Mouse (Mus musculus): ENCODE data around the gene Ctxn2.
"Not testable (repeated sequence)": the region's sequence is repeated elsewhere in the genome, so short reads cannot be mapped to it uniquely, and the experiment has no call there.

The Ctxn2 gene

DNA sequence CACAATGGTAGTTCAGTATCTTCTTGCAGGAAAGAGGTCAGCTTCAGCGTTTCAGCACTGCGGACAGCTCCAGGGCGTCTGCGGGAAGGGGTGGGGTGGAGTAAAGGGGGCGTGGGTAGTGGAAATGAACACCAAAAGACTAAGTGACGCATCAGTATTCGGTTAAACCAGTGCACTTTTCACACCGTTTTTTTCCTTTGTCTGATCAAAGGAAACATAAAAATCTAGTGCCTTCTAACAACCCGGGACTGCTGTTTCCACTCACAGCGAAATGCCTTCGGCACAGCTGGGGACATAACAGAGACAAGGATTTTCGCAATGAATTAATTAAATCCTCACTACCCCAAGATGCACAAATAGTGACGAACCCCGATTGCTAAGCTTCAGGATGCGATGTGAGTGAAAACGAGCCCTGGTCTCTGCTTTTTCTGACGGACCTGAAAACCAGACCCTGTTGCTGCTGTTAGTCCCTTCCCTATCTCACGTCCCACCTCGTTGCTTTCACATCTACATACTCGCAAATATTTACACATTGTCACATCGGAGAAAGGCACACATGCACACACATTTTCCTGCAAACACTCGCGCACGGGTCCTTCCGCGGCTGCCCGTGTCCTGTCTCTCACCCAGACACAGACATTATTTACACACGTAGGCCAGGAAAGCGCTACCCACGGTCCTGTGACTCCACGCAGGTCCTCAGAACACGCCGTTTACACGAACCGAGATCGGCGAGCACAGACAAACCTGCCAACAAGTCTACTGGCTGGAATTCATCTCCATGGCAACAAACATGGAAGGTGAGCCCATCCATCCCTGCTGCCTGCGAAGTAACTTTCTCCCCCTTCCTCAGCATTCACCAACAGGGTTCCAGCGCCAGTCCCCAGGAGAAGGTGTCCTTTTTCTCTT, at the start of gene Ctxn2:
TSS of gene Ctxn2 (plus strand) at position 790 of the 909 bp plus-strand sequence.
- peak; percentile 84 for DNase-seq (ENCODE audit: low spot score)

DNA sequence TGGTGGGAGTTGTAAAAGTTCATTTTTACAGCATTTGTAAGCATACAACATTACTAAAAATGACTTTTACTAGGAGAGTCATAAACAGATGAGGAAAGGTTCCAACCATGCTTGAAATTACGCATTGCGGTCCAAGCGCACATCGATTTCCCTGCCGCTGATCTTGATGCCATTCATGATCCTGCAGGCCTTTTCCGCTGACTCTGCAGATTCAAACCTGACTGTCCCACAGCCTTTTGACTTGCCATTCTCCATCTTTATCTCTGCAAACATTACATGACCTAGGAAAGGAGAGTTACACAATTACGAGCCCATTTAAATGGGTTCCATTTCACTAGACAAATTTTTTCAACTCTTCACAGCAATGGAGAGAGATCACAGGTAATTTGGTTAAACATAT, 47.7 kb upstream of the Ctxn2 start:
- DNase-seq (ENCODE audit: low spot score) = no peak

DNA sequence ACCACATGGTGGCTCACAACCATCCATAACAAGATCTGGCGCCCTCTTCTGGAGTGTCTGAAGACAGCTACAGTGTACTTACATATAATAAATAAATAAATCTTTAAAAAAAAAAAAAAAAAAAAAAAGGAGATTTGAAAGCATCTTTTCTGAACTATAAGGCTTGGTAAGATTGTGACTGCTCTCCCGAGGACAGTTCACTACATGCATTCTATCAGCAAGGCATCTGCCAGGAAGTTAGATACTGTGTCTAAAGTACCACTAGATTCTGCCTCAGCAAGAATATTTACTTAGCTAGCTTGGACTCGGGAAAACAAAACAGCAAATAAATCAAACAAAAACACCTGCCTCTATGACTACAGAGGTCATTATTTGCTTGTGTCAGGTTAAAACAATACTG, 44.4 kb upstream of the Ctxn2 start:
- not testable (repeated sequence) for DNase-seq (ENCODE audit: low spot score)

DNA sequence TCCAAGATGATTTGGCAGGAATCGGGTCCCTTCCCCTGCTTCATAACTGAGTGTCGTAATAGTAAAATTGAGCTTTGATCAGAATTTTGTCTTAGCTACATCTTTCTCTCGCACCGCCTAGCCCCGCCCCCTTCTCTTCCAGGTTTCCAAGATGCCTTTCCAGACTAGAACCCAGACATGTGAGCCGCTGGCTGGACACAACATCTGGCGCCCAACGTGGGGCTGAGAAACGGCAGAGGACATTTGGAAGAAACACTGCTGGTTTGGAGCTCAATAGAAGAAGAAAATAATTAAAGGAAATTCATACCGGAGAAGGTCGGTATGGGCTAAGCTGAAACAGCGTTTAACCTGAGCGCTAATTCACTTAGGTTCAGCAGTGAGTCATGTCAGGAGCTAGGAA, 32.0 kb upstream of the Ctxn2 start:
- DNase-seq (ENCODE audit: low spot score) = not testable (repeated sequence)

DNA sequence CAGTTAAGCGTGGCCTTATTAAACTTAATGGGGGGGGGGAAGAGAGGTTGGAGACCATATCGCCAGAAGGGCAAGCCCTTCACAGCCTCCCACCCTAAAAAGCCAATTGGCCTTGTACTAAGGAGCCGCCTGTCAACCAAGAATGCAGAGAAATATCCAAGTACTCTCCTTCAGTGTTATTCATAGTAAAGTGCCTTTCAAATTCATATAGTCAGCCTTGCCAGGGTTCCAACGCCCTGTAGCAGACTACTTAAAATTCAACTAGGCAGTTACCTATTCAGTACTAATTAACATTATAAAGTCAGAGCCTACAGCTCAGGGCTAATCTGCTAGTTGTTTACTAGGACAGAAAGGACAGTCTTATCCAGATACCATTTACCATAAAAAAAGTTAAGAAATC, 30.0 kb upstream of the Ctxn2 start:
- DNase-seq (ENCODE audit: low spot score) = not testable (repeated sequence)

DNA sequence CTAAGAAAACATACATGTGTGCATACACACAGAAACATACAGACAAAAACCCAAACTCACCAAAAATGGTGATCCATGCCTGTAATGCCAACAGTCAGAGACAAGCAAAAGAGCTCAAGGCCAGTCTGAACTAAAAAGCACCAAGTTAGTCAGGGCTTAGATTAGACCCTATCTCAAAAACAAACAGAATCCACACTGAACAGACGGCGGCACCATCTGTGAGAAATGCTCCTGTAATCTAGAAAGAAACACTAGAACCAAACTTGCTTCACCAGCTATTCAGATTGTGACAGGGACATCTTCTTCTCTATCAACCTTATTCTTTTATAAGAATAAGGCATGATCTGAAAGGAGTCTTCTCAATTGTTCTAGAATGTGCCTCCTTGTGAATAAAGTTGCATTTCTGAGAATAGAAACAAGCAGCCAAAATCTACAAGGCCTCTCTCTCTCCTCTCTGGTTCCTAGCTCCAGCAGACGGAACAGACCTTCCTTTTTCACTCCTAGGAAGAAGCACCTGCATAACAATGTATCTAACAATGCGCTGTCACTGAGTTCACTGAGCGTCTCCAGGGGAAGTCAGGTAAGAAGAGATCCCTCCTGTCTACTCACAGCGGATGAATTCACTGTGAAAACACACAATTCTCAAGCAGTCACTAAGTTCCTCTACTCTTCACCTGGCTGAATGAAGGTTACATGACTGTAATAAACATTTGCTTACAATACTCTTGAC, 16.9 kb upstream of the Ctxn2 start:
- DNase-seq (ENCODE audit: low spot score) = no peak

DNA sequence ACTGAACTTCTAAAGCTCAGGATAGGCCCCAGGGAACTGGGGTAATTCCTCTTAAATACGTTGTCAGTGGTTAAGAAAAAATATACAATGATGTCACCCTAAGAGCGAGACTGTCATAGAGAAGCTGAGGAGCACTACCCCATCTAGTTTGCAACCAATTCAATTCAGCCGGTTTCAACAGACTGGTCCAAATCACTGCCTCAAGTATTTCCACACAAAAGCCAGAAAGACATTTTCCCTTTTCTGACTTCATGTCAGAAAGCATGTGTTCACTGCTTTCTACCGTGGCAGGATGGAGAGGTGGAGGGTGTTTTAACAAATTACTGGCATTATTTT, 14.2 kb upstream of the Ctxn2 start:
- DNase-seq (ENCODE audit: low spot score) = no peak

DNA sequence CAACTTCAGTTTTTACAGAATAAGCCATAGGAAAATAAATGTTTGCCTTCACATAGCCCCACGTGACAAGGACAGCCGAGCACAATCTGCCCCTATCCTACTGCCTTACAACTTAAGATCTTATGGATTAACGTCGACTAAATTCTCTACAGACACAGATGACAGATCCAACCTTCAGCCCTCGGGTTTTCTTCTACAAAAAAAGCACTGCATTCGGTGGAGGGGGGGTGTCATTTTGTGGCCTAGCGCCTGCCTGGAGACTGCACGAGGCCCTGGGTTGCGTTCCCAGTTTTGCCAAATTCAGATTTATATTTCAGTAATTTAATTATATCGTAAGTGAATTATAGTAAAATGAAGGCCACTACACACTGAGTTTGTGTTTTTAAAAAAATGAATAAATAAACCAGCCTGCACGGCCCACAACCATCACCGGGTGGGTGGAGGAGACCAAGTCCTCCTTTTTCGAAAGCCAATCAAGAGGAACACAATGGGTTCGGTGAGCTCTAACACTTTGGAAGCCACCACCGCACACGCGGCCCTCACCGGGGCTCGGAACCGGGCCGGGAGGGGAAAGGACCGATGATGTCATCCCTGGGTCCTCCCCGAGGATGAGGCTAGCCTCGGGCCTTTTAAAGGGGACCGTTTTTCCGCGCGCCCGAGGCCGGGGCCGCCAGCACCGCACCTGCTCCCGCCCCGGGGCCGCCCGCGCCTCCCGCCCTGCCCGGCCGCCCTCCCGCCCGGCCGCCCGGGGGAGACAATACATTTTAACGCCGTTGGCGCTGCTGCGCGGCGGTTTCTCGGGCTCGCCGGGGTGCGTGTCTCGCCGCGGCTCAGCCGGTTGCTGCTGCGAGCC, 13.6 kb upstream of the Ctxn2 start:
- DNase-seq (ENCODE audit: low spot score) = peak; percentile 53

DNA sequence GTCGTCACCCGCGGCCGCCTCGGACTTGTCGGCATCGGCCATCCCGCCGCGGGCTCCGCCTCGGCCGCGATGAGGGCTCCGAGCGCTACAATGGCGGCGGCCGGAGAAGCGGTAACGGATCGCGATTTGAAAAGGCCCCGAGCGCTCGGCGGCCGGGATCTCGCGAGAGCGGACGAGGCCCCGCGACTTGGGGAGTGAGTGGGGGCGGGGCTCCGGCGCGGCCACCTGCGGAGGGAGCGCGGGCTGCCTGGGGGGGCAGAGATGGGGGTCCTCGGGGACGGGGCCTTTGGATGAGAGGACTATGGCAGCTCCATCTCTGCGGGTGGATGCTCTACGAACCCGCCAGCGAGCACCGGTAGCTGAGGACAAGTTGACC, 13.0 kb upstream of the Ctxn2 start, which contains the start of gene Myef2:
TSS of gene Myef2 (minus strand) at position 185 of the 376 bp plus-strand sequence.
- peak; percentile 85 for DNase-seq (ENCODE audit: low spot score)

DNA sequence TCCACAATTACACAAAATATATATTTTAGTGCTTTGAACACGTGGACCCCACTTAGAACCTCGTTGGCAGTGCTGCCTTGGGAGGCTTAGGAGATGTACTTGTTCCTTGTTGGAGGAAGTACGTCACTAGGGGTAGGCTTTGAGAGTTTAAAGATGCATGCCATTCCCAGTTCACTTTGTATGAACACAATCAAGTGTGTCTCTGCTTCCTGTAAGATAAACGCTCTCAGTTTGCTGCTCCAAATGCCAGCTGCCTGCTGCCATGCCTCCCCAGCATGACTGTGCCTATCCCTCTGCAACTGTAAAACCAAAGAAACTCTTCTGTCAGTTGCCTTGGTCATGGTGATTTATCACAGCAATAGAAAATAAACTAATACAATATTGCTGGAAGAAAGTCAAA, 10.7 kb upstream of the Ctxn2 start:
- DNase-seq (ENCODE audit: low spot score) = no peak

DNA sequence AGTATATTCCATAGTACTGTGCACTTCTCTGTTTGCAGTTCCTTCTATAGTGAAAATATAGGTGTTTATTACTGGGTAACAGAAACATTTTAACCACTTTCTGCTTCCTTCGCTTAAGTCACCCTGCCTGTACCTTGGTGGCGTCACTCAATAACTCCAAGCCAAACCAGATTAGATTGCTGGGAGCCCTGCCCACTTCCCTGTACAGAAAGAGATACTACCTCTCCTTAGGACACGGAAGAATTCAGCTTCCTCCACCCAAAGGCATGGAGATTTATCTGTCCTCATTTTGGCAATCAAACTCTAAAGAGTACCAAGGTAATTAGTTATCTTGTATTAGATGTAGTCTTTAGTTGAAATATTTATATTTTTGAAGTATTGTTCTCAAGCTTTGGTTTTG, 9.7 kb upstream of the Ctxn2 start:
- DNase-seq (ENCODE audit: low spot score) = no peak

DNA sequence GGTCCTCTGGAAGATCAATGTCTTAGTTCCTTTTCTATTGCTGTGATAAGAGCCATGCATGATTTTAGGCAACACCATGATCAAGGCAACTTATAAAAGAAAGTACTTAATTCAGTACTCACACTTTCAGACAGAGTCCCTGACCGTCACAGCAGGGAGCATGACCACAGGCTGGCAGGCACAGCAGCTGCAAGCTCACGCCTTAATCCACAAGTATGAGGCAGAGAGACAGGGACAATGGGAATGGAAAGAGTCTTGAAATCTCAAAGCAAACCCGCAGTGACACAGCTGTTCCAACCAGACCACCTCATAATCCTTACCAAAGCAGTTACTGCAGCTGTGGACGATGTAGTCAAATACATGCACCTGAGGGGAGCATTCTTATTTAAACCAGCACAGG, 2.4 kb upstream of the Ctxn2 start:
- no peak for DNase-seq (ENCODE audit: low spot score)

DNA sequence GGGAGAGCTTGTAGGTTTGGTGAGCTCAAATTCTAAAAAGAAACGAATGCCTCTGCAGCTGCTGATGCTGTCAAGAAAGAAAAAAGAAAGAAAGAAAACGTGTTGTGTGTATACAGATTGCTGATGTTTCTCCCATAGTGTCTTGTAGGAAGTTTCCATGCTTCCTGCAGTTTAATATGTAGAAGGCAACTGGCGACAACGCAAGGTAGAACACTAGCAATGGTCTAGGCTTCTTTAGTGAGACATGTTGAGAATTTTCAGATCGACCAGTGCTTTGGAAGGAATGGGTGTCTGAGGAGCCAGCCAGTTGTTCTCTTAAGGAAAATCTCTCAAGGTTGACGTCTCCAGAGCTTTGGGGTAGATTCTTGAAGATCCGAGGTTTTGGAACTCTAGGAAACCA, 354 bp downstream of the Ctxn2 start:
- DNase-seq (ENCODE audit: low spot score) = no peak

DNA sequence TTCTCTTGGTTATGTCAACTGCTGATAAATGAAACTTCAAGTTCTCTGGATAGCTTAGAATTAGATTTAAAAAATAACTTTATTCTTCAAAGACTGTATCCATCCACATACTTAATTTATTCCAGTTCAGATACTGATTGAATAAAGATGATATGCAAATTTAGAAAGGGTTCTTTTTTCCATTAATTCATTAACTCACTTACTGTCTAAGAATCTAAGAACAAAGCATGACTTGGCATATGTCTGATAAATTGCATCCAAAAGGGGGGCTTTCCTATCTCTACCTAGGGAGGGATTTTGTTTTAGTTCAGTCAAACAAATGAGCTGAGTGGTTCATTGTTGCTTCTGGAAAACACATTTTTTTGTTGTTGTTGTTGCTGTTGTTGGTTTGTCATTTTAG, 5.8 kb downstream of the Ctxn2 start:
- no peak for DNase-seq (ENCODE audit: low spot score)

DNA sequence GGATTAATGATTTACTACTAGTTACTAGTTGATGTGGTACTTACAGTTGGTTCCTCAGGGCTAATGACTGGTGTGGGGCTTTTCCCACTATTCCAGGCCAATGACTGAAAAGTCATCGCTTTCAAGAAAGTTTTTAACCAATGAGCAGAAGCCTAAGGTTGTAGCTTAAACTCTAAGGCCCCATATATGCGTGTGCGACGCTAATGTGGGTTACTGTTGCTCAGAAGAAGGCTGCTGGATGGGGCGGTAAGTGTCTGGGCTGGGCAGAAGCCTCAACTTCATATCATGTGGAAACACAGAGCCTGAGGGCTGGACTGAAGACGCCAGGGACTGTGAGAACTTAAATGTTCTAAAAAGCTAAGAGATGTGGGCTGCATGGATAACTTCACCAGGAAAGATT, 15.9 kb downstream of the Ctxn2 start, which contains the start of gene Slc12a1:
TSS of gene Slc12a1 (plus strand) at position 118 of the 400 bp plus-strand sequence.
- no peak for DNase-seq (ENCODE audit: low spot score)

DNA sequence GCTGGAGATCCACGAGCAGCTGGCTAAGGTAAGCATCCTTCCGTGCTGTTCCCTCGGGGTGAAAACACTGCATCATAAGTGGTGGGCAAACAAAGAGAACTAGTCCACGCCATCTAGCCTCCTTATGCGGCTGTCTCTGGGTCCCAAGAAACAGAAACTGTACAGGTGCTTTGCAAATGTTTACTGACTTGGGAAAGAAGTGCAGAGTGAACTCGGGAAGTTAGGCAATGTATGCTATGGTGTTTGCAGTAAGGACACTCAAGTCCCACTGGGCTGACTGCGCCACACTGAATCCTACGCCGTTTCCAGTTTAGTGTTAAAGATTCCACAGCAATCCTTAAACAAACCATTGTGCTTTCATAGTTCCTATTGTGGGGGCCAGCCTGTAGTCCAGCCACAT, 17.8 kb downstream of the Ctxn2 start:
- DNase-seq (ENCODE audit: low spot score) = no peak

DNA sequence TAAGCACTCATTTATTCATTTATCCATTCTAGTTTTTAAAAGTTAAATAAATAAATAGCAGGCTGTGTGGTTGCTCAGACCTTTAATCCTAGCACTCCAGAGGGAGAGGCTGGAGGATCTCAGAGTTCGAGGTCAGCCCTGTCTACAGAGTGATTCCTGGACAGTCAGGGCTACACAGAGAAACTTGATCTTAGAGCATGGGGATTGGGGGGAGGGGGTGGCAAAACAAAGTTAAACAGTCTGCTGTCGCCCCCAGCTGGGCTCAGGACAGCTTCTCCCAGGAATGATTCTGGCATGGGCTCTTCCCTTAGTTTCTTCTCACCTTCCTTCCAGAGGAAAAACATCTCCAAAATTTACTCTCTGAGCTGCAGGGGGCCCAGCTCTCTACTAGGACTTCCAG, 19.0 kb downstream of the Ctxn2 start:
- no peak for DNase-seq (ENCODE audit: low spot score)

DNA sequence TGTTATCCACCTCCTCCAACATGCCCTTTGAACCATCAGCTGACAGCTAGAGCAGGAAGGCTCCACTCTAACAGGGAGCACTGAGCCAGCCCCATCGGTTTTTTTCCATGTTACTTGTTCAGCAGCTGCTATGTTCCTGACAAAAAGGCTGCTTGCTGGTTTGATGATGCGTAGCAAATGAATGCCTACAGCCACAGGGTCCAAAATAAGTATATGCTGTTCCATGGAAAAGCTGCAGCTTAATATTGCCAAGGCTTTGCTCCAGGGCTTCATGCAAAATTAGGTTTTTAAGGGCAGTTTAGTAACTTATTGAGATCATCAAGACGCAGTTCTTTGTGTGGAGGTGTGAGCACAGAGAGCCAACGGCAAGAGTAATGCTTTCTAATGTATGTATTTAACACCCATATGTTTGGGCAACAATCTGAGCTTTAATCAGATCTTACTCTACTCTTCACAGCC, 25.5 kb downstream of the Ctxn2 start:
- no peak for DNase-seq (ENCODE audit: low spot score)

DNA sequence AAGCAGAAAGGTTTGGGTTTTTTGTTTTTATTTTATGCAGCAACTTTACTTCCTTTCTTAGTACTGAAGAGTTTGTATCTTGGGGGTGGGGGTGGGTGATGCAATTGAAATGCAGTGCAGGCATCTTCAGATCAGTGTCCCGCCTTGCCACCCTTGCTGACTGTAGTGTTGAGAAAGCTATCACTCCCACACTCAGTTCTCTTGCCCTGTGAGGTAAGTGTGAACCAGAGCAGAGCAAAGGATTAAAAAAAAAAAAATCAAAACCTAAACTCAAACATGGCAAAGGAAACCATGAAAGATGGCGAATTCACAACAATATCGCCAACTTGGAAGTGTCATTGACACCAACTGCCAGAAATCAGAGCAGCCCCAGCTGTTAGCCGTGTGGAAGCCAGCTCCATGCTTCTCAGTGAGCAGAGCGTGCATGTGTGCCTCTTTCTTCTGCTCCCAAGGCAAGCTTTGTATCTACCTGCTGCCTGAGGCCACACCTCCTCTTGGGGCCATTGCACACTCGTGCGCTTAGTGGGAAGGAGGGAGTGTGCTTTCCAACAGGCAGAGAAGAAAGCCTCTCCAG, 41.8 kb downstream of the Ctxn2 start:
- no peak for DNase-seq (ENCODE audit: low spot score)

DNA sequence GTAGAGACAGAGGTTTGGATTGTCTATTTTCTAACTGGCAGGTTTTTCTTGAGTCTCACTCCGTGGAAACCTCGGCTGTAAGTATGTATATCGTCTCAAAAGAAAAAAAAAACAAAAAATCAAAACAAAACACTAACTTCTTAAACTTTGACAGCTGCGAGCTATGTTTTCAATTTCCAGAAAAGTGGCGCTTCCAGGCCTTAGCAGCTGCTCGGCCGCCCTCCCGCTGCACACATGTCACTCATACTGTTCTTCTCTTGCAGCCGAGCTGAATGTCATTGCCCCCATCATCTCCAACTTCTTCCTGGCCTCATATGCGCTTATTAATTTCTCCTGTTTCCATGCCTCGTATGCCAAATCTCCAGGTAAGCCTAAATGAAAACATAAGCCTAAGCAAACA, 51.4 kb downstream of the Ctxn2 start:
- no peak for DNase-seq (ENCODE audit: low spot score)

DNA sequence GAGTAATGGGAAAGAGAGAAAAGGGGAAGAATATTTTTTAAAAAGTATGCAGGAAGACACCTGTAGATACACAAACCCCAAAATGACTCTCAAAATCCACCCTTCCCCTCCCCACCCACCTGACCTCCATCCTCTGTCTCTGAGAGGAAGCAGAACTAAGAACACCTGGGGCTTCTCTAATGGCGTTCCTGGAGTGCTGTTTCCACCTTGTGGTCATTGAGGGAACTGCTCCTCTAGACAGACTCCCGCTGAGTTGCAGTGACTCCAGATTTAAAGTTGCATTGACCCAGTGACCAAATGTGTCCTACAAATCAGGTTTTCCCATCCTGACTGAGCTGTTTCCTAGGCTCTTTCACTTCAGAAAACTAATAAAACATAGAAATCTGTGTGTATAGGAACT, 52.7 kb downstream of the Ctxn2 start:
- DNase-seq (ENCODE audit: low spot score) = peak; percentile 20

DNA sequence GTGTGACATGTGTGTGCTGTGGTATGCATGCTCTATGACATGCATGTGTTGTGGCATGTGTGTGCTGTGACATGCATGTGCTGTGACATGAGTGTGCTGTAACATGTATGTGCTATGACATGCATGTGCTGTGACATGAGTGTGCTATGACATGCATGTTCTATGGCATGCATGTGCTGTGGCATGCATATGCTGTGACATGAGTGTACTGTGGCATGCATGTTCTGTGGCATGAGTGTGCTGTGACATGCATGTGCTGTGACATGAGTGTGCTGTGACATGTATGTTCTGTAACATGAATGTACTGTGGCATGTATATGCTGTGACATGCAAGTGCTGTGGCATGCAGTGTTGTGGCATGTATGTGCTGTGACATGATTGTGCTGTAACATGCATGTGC, 56.4 kb downstream of the Ctxn2 start:
- no peak for DNase-seq (ENCODE audit: low spot score)
